Mouse (Mus musculus) kidney, adult 2 months (tissue): ENCODE results near the gene Dhx34. TPM values are rescaled to one million over a fixed set of nuclear protein-coding genes. Genes with fewer than 3 reads are reported as not detected.
A peak's percentile ranks its signal among the peaks of the same experiment; 100 is the strongest.

Experiments used
- DNase-seq: peaks from one replicate; pipeline ENCODE4 v3.0.0; 2021
- H3K27ac ChIP-seq: fragments of 200-500 bp; 2 replicates; pipeline ENCODE4 v1.5.1; 2012; ENCODE audit warnings: low read depth, low read length, control low read depth, inconsistent platforms; ENCODE audit not compliant: insufficient read depth
- H3K27me3 ChIP-seq: fragments of 200-500 bp; replicated peaks from 2 replicates; pipeline ENCODE4 v1.6.1; 2012; ENCODE audit warnings: mild to moderate bottlenecking, moderate library complexity, low read length, inconsistent platforms; ENCODE audit not compliant: control insufficient read depth, insufficient read depth
- H3K36me3 ChIP-seq: fragments of 200-500 bp; 2 replicates; pipeline ENCODE4 v1.6.1; 2012; ENCODE audit warnings: mild to moderate bottlenecking, moderate library complexity, low read length, inconsistent platforms; ENCODE audit not compliant: control insufficient read depth, insufficient read depth
- H3K4me1 ChIP-seq: fragments of 200-500 bp; 2 replicates; pipeline ENCODE4 v1.6.1; 2011; ENCODE audit warnings: low read length; ENCODE audit not compliant: control insufficient read depth, insufficient read depth
- H3K4me3 ChIP-seq: fragments of 200-500 bp; 2 replicates; pipeline ENCODE4 v1.5.1; 2011; ENCODE audit warnings: mild to moderate bottlenecking, low read depth, low read length, control low read depth; ENCODE audit not compliant: insufficient read depth
- CTCF ChIP-seq: fragments of 200-500 bp; conservative IDR thresholded peaks from 2 replicates; pipeline ENCODE4 v1.5.1; 2011; ENCODE audit warnings: low read depth, mild to moderate bottlenecking, control low read depth, low read length, moderate library complexity, mixed read lengths; ENCODE audit not compliant: insufficient read depth, insufficient read length
- POLR2A ChIP-seq: fragments of 200-500 bp; IDR thresholded peaks from one replicate; pipeline ENCODE4 v1.6.1; 2011; ENCODE audit warnings: low read depth, low read length, control low read depth
- WGBS: fragments of 180-500 bp; shearing (Covaris S2); methylation state at CpG from one replicate; pipeline ENCODE4 v1.1.7; 2018; 5-methylcytosine and 5-hydroxymethylcytosine counted together
- polyA plus RNA-seq: library from polyadenylated mRNA; depleted of rRNA; stranded (reverse); fragments of >200 nt; gene quantifications from 2 replicates; pipeline ENCODE4 v1.2.3, GENCODE M21; 2012

Gene Dhx34
- polyA plus RNA-seq, 1 experiment, result 22.7 TPM

DNA sequence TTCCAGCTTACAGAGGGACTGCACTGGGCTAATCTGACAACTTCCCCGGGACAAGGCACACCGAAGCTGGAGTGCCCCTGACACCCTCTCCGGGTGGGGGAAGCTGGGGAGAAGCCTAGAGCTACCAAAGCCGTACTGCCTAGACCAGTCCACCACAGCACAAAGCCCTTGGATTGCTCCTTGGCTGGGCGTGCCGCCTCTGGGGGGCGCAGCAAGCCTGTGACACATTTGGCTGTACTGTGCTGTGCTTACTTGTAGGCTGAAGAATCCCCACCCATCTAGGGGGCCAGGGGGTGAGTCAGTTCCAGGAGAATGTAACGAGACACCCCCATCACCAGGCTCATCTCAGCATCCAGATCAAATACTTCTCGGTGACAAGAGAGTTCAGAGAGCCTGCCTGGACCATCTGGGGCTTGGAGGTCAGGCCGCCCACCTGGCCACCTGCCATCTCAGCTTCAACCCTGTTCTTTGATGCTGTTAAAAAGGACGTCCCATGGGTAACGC, 10.9 kb downstream of the Dhx34 start:
- TF ChIP-seq CTCF, result peak; percentile 39; the same call in 1 of the 2 replicates
- no peak for TF ChIP-seq POLR2A
- H3K4me3 ChIP-seq, result no peak overlapping the region
- H3K27ac ChIP-seq, result no peak overlapping the region
- WGBS, result 67% methylated on average over 12 of the region's 12 CpGs
- no peaks in the 10 kb centered on the region for H3K4me1 ChIP-seq
- no peaks in the 10 kb centered on the region; the same call in 1 of the 2 replicates for H3K36me3 ChIP-seq
- H3K27me3 ChIP-seq, result no peaks in the 10 kb centered on the region
- DNase-seq, result no peak

DNA sequence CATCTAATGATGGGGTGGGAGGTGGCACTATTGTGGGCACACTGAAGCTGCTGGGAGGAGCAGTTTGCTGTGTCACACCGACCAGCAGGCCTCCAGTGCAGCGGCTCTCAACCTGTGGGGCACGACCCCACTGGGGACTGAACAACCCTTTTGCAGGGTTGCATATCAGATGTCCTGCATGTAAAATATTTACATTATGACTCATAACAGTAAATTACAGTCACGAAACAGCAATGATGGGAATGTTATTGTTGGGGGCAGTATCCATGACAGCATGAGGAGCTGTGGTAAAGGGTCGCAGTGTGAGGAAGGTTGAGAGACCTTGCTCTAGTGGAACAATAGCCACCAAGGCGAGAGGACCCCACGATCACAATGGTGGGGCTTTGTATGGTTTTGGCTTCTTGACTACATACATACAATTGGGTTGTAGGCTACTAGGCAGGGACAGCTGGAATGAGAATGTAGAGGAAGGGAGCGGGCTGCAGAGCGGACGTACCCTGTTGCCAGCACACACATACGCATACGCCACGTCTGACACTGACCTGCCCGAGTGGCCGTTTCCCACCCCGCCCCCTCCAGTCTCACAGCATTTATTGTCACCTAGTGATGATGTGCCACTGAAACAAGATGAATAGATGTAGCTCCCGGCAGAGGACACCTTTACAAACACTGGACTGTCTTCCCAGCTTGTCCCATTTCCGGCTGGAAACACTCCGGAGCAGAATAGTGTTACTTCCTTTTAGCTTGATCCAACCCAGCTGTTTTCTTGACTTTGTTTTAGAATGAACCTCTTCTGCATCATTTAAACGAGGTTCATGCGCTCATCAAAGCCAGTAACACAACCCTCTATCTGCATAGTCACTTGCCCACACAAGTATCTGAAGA, 12.8 kb downstream of the Dhx34 start:
- TF ChIP-seq POLR2A (no peak), CTCF (no peak)
- no peak overlapping the region for H3K4me3 ChIP-seq
- H3K36me3 ChIP-seq, result no peaks in the 10 kb centered on the region
- WGBS, result 70% methylated on average over 21 of the region's 21 CpGs
- peaks cover 8% of the 10 kb centered on the region; the same call in 1 of the 2 replicates for H3K4me1 ChIP-seq
- H3K27me3 ChIP-seq, result no peaks in the 10 kb centered on the region
- DNase-seq, result no peak
- no peak overlapping the region for H3K27ac ChIP-seq

DNA sequence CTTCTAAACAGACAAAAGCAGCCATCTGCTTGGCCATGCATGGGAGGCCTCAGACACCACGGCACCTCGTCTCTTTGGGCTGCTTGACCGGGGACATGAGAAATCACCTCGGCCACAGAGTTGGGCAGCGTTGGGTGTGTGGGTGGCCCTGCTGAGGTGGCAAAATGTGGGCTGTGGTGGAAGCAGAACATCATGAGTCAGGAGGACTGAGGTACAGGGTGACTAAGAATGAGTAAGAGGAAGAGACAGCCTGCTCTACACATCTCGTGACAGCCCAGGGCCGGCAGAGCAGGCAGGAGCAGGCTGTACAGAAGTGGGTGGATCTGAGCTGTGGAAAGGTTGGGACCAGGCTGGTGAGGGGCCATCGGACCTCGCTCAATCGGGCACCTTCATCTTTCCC, 14.3 kb downstream of the Dhx34 start:
- Histone ChIP-seq H3K36me3 (no peaks in the 10 kb centered on the region), H3K27me3 (no peaks in the 10 kb centered on the region), H3K27ac (no peak overlapping the region), H3K4me3 (no peak overlapping the region), H3K4me1 (peaks cover 20% of the 10 kb centered on the region)
- DNase-seq, result peak; percentile 26
- TF ChIP-seq CTCF, result no peak
- TF ChIP-seq POLR2A, result no peak
- WGBS, result 73% methylated on average over 10 of the region's 10 CpGs

DNA sequence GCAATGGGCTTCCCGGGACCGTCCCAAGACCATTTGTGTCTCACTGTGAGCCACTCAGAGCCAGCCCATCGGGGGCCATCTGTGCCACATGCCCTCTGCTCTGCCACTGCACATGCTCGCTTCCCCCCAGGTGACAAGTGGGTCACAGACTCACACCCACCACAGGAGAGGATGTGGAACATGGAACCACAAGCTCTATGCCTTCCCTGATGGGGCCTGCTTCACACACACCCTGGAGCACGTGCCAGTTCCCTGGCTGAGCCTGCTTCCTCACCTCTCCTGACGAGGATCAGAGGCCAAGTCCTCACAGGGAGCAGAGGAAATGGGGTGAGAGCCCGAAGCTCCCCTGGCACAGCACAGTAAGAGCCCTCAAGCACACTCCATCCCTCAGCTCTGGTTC, 14.8 kb downstream of the Dhx34 start:
- Histone ChIP-seq H3K4me3 (no peak overlapping the region), H3K4me1 (peaks cover 24% of the 10 kb centered on the region), H3K27ac (no peak overlapping the region), H3K36me3 (no peaks in the 10 kb centered on the region), H3K27me3 (no peaks in the 10 kb centered on the region)
- DNase-seq, result no peak
- WGBS, result 74% methylated on average over 7 of the region's 7 CpGs
- no peak for TF ChIP-seq CTCF
- no peak for TF ChIP-seq POLR2A

DNA sequence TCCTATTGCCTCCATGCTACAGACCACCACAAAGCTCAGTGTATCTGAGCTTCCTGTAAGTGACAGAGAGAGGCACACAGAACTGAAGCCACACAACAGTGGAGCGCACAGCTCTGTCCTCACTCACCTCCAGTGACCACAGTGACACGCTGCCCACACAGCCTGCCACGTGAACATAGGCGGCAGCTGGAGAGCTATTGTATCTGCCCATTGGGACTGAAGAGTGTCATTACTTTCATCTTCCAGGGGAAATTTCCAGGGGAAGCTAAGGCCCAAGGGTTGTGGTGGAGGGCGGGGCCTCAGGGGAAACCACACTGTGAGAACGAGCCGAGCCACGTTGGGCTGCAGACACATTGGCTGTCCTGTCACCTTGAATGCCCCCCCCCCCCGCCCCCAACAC, 17.0 kb downstream of the Dhx34 start:
- Histone ChIP-seq H3K27ac (peak overlapping the region; percentile 18), H3K4me1 (peaks cover 24% of the 10 kb centered on the region), H3K36me3 (no peaks in the 10 kb centered on the region), H3K4me3 (no peak overlapping the region), H3K27me3 (no peaks in the 10 kb centered on the region)
- no peak for DNase-seq
- TF ChIP-seq CTCF (no peak), POLR2A (no peak)
- 60% methylated on average over 9 of the region's 9 CpGs for WGBS

DNA sequence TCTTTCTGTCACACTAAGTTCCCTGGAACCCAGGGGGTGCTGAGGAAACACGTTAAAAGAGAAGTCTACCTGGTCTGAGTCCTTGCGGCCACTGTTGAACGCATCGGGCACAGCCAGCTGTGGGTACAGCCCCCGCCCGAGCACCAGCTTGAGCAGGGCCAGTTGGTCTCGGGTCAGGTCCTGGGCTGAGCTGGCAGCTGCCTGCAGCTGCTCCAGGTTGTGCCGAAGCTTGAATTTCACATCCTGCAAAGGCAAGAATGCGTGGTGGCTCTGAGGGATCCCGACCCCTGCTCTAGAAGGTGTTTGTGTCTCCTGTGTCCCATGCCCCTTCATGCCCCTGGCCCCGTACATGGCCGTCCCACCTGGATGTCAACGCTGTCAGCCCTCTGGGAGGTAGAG, 18.3 kb downstream of the Dhx34 start:
- TF ChIP-seq POLR2A, result no peak
- no peak for TF ChIP-seq CTCF
- no peak for DNase-seq
- H3K27ac ChIP-seq, result peak overlapping the region; percentile 89
- no peaks in the 10 kb centered on the region for H3K36me3 ChIP-seq
- H3K27me3 ChIP-seq, result no peaks in the 10 kb centered on the region
- no peak overlapping the region for H3K4me3 ChIP-seq
- 51% methylated on average over 13 of the region's 13 CpGs for WGBS
- peaks cover 24% of the 10 kb centered on the region for H3K4me1 ChIP-seq

DNA sequence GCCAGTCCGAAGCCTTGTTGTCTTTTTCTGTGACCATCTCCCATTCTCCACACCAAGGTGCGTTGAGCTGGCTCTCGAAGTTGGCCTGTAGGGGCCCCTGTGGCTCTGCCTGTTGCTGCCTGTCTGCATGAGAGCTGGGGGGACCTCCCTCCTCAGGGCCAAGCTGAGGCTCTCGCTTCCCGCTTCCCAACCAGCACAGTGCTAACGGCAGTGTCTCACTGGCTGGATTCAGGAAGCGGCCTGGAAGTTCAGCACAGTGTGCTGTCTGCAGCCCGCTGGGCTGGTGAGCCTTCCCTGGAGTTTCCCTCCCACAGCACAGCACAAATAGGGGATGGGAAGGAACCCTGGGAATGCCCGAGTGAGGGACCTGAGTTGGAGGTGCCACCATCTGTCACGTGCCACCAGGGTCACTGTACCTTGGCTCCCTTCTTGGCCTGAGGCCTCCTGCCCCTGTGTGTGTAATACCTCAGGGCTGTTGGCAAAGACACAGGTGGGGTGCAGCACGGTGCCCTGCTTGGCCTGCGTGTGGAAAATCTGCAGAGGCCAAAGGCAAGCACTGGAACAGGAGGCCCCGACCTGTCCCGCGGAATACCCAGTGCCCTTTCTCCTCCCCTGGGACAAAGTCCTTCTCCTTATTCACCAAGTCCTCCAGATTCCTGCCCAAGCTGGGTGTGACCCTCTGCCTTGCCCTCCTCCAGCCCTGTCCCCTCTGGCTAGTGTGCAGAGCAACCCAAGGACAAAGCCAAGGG, 18.9 kb downstream of the Dhx34 start:
- WGBS, result 47% methylated on average over 15 of the region's 15 CpGs
- peak overlapping the region; percentile 89 for H3K27ac ChIP-seq
- H3K4me1 ChIP-seq, result peaks cover 24% of the 10 kb centered on the region
- TF ChIP-seq POLR2A, result no peak
- no peak for TF ChIP-seq CTCF
- no peaks in the 10 kb centered on the region for H3K27me3 ChIP-seq
- H3K36me3 ChIP-seq, result no peaks in the 10 kb centered on the region
- DNase-seq, result peak; percentile 94
- no peak overlapping the region for H3K4me3 ChIP-seq
